Mouse (Mus musculus): ENCODE data around the gene Slc38a1.
A peak's percentile ranks its signal among the peaks of the same experiment; 100 is the strongest.

GRCm38 (mm10) chr15:96666663-96667062 is 23.9 kb upstream of the Slc38a1 start:
- peak; percentile 74 for TF ChIP-seq CTCF (IDR thresholded peaks at IDR 0.05; ENCODE audit: control insufficient read depth, insufficient read depth, low read length)
- no peak for TF ChIP-seq POLR2A (IDR thresholded peaks at IDR 0.05; ENCODE audit: borderline replicate concordance, control insufficient read depth, low read depth, low read length)
